In the genomic region with DNA sequence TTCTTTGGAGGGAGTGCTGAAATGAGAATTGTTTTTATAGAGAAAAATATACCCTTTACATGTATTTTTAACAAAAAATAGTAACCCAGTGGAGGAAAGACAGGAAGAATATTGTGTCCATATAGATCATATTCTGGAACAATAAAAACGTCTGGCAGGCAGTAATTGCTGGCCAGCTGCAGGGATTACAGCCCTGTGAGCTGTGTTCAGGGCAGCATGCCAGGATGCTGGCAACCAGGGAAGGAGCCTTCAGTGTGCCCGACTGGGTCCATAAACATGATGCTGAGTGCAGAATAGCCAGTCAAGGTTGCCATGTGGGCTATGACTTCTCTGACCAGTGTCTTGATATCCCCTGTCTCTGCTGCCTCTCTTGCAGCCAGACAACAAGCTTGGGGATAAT, we compare ENCODE assay signal across 10 mouse cellular contexts.
DNase-seq lines count a peak whose midpoint lies in the region; ATAC-seq lines count a peak whose summit lies in the region.
"Had no signal": no experiment of that assay in that cellular context is flagged by ENCODE, and none has a peak within 500 bp of the region (broad histone marks: within the 10 kb centered on the region; RNA-seq: fewer than 3 reads in every experiment).

No protein-coding gene starts in this region.

- H3K27ac ChIP-seq in kidney, embryonic 15.5 days: no peak overlapping the region
- H3K27ac ChIP-seq in kidney, embryonic 14.5 days (ENCODE audit: low read depth, low read length): no peak overlapping the region
- H3K27ac ChIP-seq in hindbrain, embryonic 10.5 days: 0 out of 2 replicates have a peak overlapping the region, but pooled peaks have one; percentile 29
- H3K27ac ChIP-seq: limb, embryonic 15.5 days had no signal

- 16% methylated on average over 2 of the region's 2 CpGs for WGBS in kidney, embryonic 15.5 days
- 32% methylated on average over 2 of the region's 2 CpGs for WGBS in kidney, embryonic 14.5 days
- WGBS in hindbrain, embryonic 10.5 days: 52% methylated on average over 2 of the region's 2 CpGs

- peaks cover 13% of the 10 kb centered on the region for H3K4me1 ChIP-seq in kidney, embryonic 15.5 days
- H3K4me1 ChIP-seq in kidney, embryonic 14.5 days (ENCODE audit: control insufficient read depth, insufficient read depth, low read length): no peaks in the 10 kb centered on the region
- peaks cover 22% of the 10 kb centered on the region for H3K4me1 ChIP-seq in hindbrain, embryonic 10.5 days (replicated peaks)

- peak overlapping the region; percentile 36; the same call in 1 of the 2 replicates for H3K4me2 ChIP-seq in kidney, embryonic 15.5 days
- H3K4me2 ChIP-seq in kidney, embryonic 14.5 days (replicated peaks; ENCODE audit: low read depth, low read length): no peak overlapping the region
- H3K4me2 ChIP-seq: limb, embryonic 15.5 days had no signal

- intact Hi-C loops in left cerebral cortex, postnatal 25 days (cut with DNase I): no loop called here

- DNase-seq in cerebellum, adult 18-20 months: peak; percentile 17 to 26
- no peak for DNase-seq in hindbrain, embryonic 10.5 days (ENCODE audit: low spot score)
- peak; percentile 32 to 41 for DNase-seq in left cerebral cortex, postnatal 25 days (ENCODE audit: low spot score in 2 of 2)
- DNase-seq in spleen, adult 12 weeks (ENCODE audit: low spot score): no peak
- no peak for DNase-seq in urinary bladder, postnatal 4 days (ENCODE audit: low spot score in 2 of 2)
- DNase-seq in embryo, embryonic 9.5 days (ENCODE audit: extremely low spot score): no peak

- ATAC-seq in kidney, embryonic 15.5 days (replicated peaks; ENCODE audit: low FRiP score): no peak
- ATAC-seq in kidney, embryonic 14.5 days (ENCODE audit: low FRiP score, low TSS enrichment): no peak

- no peaks in the 10 kb centered on the region for H3K27me3 ChIP-seq in kidney, embryonic 15.5 days
- H3K27me3 ChIP-seq in kidney, embryonic 14.5 days (ENCODE audit: control insufficient read depth, insufficient read depth, low read length): no peaks in the 10 kb centered on the region
- H3K27me3 ChIP-seq in hindbrain, embryonic 10.5 days (ENCODE audit: insufficient read depth, poor library complexity, severe bottlenecking): no peaks in the 10 kb centered on the region
- H3K27me3 ChIP-seq: limb, embryonic 15.5 days had no signal

- H3K36me3 ChIP-seq in kidney, embryonic 15.5 days: no peaks in the 10 kb centered on the region
- H3K36me3 ChIP-seq in kidney, embryonic 14.5 days (ENCODE audit: control insufficient read depth, insufficient read depth, low read length): no peaks in the 10 kb centered on the region
- no peaks in the 10 kb centered on the region for H3K36me3 ChIP-seq in hindbrain, embryonic 10.5 days
- H3K36me3 ChIP-seq: limb, embryonic 15.5 days had no signal

- no peaks in the 10 kb centered on the region for H3K9me3 ChIP-seq in kidney, embryonic 15.5 days (replicated peaks)
- no peaks in the 10 kb centered on the region for H3K9me3 ChIP-seq in kidney, embryonic 14.5 days (ENCODE audit: control insufficient read depth, low read length)
- no peaks in the 10 kb centered on the region for H3K9me3 ChIP-seq in hindbrain, embryonic 10.5 days
- H3K9me3 ChIP-seq: limb, embryonic 15.5 days had no signal

- H3K9ac ChIP-seq in kidney, embryonic 15.5 days: no peak overlapping the region
- H3K9ac ChIP-seq in kidney, embryonic 14.5 days (ENCODE audit: low read depth, low read length): no peak overlapping the region
- H3K9ac ChIP-seq: limb, embryonic 15.5 days had no signal

- no peak overlapping the region for H3K4me3 ChIP-seq in kidney, embryonic 15.5 days (replicated peaks)
- no peak overlapping the region for H3K4me3 ChIP-seq in kidney, embryonic 14.5 days (ENCODE audit: low read length)
- no peak overlapping the region for H3K4me3 ChIP-seq in hindbrain, embryonic 10.5 days
- H3K4me3 ChIP-seq: erythroblast, embryonic 14.5 days; limb, embryonic 15.5 days had no signal

Comparison
In these comparisons a context has a peak if more than half of its experiments do, and no peak if none do; other contexts are left out.
1. DNase-seq: peak in cerebellum, adult 18-20 months (2 of 2) and left cerebral cortex, postnatal 25 days (2 of 2); none in hindbrain, embryonic 10.5 days (single experiment), spleen, adult 12 weeks (single experiment), urinary bladder, postnatal 4 days (0 of 2) and embryo, embryonic 9.5 days (single experiment).